Mouse (Mus musculus): Measurements from ENCODE around the gene Stxbp4. TPM values are rescaled to one million over a fixed set of nuclear protein-coding genes. Genes with fewer than 3 reads are reported as not detected.

Gene Stxbp4
- polyA plus RNA-seq, 1 experiment from 2014 or later: 36.6 TPM

DNA sequence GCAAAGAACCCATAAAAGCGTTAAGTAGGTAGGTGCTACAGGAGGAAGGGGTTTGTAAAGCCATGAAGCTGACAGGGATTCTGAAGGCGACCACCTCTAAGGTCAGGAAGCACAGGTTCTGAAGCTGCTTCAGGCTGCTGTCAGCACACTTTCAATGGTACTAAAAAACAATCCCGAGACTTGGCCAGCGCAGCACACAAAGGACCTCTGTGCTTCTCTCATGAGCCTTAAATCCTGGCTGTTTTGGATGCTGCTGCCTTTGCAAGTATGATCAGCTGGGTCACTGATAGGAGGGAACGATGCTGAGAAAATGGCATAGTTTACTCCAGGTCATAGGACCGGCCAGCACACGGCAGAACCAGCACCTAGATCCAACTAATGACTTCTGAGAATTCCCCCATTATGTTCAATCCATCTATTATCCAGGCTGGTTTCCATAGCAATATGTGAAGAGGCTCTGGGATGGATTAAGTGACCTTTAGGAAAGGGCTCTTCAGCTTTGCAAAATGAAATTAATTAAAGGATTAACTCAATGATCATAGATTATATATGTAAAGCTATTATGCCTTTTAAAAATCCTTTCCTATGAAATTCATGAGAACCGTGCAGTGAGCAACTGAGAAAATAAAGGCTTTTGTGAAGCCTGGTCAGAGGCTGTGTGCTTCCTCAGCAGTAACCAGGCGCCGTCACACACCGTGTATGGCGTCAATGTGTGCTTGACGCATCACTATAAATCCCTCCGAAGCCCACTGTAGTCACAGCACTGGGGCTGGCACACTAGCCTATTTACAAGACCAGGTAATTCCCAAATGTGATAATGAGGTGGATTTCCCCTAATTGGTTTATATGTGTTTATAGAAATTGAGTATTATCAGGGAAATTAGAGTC is 152.9 kb downstream of the Stxbp4 start:
- Histone ChIP-seq H3K9me3 (no peaks in the 10 kb centered on the region; the same call in 1 of the 2 replicates), H3K36me3 (peaks cover 12% of the 10 kb centered on the region), H3K4me2 (replicated peaks) (no peak overlapping the region), H3K9ac (no peak overlapping the region), H3K4me3 (no peak overlapping the region), H3K27me3 (replicated peaks) (no peaks in the 10 kb centered on the region), H3K4me1 (0 out of 2 replicates have a peak, but pooled peaks cover 4% of the 10 kb centered on the region), H3K27ac (no peak overlapping the region)
- WGBS: 58% methylated on average over 14 of the region's 14 CpGs
- peak; percentile 53; the same call in 1 of the 2 replicates for ATAC-seq (ENCODE audit: low FRiP score, low read depth)

- Histone ChIP-seq H3K9me3 (no peaks in the 10 kb centered on the region; the same call in 1 of the 2 replicates), H3K4me2 (replicated peaks) (no peak overlapping the region)
- WGBS: 96% methylated on average over 3 of the region's 3 CpGs
Measured at GRCm38 (mm10) chr11:90483766-90484165, 154.1 kb downstream of the Stxbp4 start.

GRCm38 (mm10) chr11:90481828-90482227 is 156.1 kb downstream of the Stxbp4 start:
- ATAC-seq (ENCODE audit: low FRiP score, low read depth): no peak
- no peak overlapping the region for H3K4me3 ChIP-seq
- no peak overlapping the region for H3K27ac ChIP-seq
- 65% methylated on average over 1 of the region's 1 CpGs for WGBS
- H3K4me2 ChIP-seq (replicated peaks): no peak overlapping the region
- peaks cover 8% of the 10 kb centered on the region; the same call in 1 of the 2 replicates for H3K36me3 ChIP-seq
- 0 out of 2 replicates have a peak, but pooled peaks cover 4% of the 10 kb centered on the region for H3K4me1 ChIP-seq
- H3K9me3 ChIP-seq: no peaks in the 10 kb centered on the region
- no peaks in the 10 kb centered on the region for H3K27me3 ChIP-seq (replicated peaks)
- H3K9ac ChIP-seq: no peak overlapping the region

More at GRCm38 (mm10) chr11:90483766-90484165, 154.1 kb downstream of the Stxbp4 start:
- Histone ChIP-seq H3K9ac (no peak overlapping the region), H3K27ac (no peak overlapping the region), H3K4me1 (0 out of 2 replicates have a peak, but pooled peaks cover 4% of the 10 kb centered on the region), H3K27me3 (replicated peaks) (no peaks in the 10 kb centered on the region), H3K4me3 (no peak overlapping the region), H3K36me3 (peaks cover 17% of the 10 kb centered on the region)
- ATAC-seq (ENCODE audit: low FRiP score, low read depth): no peak

DNA sequence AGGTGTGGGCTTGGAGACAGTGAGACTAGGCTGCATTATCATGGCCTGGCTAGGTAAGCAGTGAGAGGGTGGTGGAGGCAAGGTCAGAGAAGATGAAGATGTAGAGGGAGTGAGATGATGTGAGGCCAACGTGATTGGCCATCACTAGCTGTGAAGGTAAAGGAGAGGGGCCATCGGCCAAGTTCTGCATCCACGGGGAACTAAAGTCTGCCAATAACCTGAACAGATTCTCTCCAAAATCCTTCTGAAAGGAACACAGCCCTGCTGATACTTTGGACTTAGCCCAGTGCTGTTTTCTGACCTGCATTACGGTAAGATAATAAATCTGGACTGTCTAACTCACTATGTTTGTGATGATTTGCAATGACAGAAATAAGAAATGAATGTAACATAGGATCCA is 167.6 kb downstream of the Stxbp4 start:
- H3K9me3 ChIP-seq: no peaks in the 10 kb centered on the region
- H3K4me2 ChIP-seq (replicated peaks): no peak overlapping the region
- no peak overlapping the region for H3K4me3 ChIP-seq
- H3K27ac ChIP-seq: no peak overlapping the region
- WGBS: 91% methylated on average over 4 of the region's 4 CpGs
- H3K4me1 ChIP-seq: no peaks in the 10 kb centered on the region
- no peaks in the 10 kb centered on the region for H3K36me3 ChIP-seq
- no peak overlapping the region for H3K9ac ChIP-seq
- no peak for ATAC-seq (ENCODE audit: low FRiP score, low read depth)
- no peaks in the 10 kb centered on the region for H3K27me3 ChIP-seq (replicated peaks)

DNA sequence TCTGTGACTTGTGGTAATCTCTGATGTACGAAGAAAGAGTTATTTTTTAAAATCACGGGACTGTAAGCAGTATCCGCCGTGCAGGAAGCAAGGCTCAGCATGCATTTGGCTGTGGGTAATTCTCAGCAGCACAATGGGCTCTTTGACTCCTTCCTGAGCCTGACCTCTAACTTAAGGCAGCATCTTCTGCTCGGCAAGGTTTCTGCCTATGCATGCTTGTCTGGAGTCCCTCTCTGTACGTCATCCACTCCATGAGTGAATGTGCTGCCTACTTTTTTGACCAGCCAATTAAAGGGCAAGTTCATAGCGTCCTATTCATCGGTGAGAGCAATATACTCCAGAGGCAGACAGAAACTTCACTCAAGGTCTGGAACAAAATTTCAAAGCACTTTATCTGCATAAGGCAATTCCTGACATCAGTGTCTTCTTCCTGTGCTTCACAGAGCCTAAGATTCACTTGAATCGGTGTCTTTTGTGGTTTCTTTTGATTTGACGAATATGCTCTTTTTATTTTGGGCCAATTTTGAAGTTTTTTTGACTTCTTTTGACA is 173.8 kb downstream of the Stxbp4 start:
- Histone ChIP-seq H3K4me3 (no peak overlapping the region), H3K4me2 (replicated peaks) (no peak overlapping the region), H3K9ac (no peak overlapping the region), H3K27ac (no peak overlapping the region), H3K36me3 (no peaks in the 10 kb centered on the region), H3K9me3 (no peaks in the 10 kb centered on the region), H3K4me1 (no peaks in the 10 kb centered on the region), H3K27me3 (replicated peaks) (no peaks in the 10 kb centered on the region)
- WGBS: 69% methylated on average over 10 of the region's 10 CpGs
- no peak for ATAC-seq (ENCODE audit: low FRiP score, low read depth)

GRCm38 (mm10) chr11:90460458-90460857 is 177.4 kb downstream of the Stxbp4 start:
- no peak overlapping the region for H3K4me3 ChIP-seq
- WGBS: 97% methylated on average over 3 of the region's 3 CpGs
- H3K4me2 ChIP-seq (replicated peaks): no peak overlapping the region
- no peak overlapping the region for H3K9ac ChIP-seq
- no peak for ATAC-seq (ENCODE audit: low FRiP score, low read depth)
- no peaks in the 10 kb centered on the region for H3K36me3 ChIP-seq
- no peak overlapping the region for H3K27ac ChIP-seq
- no peaks in the 10 kb centered on the region for H3K27me3 ChIP-seq (replicated peaks)
- H3K9me3 ChIP-seq: no peaks in the 10 kb centered on the region
- H3K4me1 ChIP-seq: no peaks in the 10 kb centered on the region

- Histone ChIP-seq H3K27me3 (replicated peaks) (no peaks in the 10 kb centered on the region), H3K9me3 (no peaks in the 10 kb centered on the region), H3K4me1 (no peaks in the 10 kb centered on the region), H3K4me2 (replicated peaks) (no peak overlapping the region), H3K36me3 (no peaks in the 10 kb centered on the region), H3K27ac (no peak overlapping the region), H3K9ac (no peak overlapping the region), H3K4me3 (no peak overlapping the region)
- WGBS: 66% methylated on average over 3 of the region's 3 CpGs
- no peak for ATAC-seq (ENCODE audit: low FRiP score, low read depth)
Measured at GRCm38 (mm10) chr11:90452134-90452533, 185.8 kb downstream of the Stxbp4 start.

GRCm38 (mm10) chr11:90451506-90451905 is 186.4 kb downstream of the Stxbp4 start:
- Histone ChIP-seq H3K9ac (no peak overlapping the region), H3K9me3 (no peaks in the 10 kb centered on the region), H3K27ac (no peak overlapping the region), H3K36me3 (no peaks in the 10 kb centered on the region), H3K4me2 (replicated peaks) (no peak overlapping the region), H3K4me3 (no peak overlapping the region), H3K4me1 (no peaks in the 10 kb centered on the region), H3K27me3 (replicated peaks) (no peaks in the 10 kb centered on the region)
- WGBS: 82% methylated on average over 5 of the region's 5 CpGs
- ATAC-seq (ENCODE audit: low FRiP score, low read depth): no peak

DNA sequence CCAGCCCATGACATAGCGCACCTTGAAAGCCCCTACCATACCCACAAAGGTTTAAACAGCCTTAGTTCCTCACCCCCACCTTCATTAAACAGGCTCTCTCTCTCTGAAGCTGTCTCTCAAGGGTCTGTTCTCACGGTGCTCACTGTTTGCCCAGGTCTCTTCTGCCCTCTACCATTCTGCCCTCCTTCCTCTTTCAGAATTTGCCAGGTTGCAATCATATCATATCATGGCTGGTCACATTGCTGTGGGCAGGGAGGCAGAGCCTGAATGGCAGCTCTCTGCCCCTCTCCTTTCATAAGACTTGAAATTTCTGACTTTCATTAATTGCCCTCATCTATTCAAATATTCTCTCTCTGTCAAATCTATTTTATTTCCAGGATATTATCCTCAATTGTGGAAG is 195.4 kb downstream of the Stxbp4 start:
- Histone ChIP-seq H3K4me2 (replicated peaks) (no peak overlapping the region), H3K4me3 (no peak overlapping the region), H3K9ac (no peak overlapping the region), H3K27ac (no peak overlapping the region), H3K36me3 (no peaks in the 10 kb centered on the region), H3K9me3 (no peaks in the 10 kb centered on the region), H3K27me3 (replicated peaks) (no peaks in the 10 kb centered on the region), H3K4me1 (no peaks in the 10 kb centered on the region)
- WGBS: 84% methylated on average over 2 of the region's 2 CpGs
- no peak for ATAC-seq (ENCODE audit: low FRiP score, low read depth)

DNA sequence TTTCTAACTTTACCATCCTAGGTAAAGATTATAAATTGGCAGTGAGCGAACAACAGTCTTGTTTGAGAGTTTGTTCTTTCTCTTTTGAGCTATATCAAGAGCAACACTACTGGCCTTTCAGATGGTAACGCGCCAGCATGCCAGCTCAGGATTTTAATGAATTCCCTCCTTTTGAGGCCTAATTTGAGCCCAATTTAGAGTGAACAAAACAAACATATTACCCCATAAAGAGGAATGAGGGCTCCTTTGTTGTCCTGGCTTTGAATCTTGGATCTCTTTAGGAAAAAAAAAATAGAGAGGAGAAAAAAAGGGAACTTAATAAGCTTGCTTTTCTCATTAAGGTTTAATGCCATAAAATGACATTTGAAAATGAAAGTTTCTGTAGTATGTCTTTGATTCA is 197.0 kb downstream of the Stxbp4 start:
- H3K9ac ChIP-seq: no peak overlapping the region
- no peak overlapping the region for H3K4me3 ChIP-seq
- no peaks in the 10 kb centered on the region for H3K4me1 ChIP-seq
- H3K4me2 ChIP-seq (replicated peaks): no peak overlapping the region
- H3K27ac ChIP-seq: no peak overlapping the region
- H3K9me3 ChIP-seq: no peaks in the 10 kb centered on the region
- H3K36me3 ChIP-seq: no peaks in the 10 kb centered on the region
- H3K27me3 ChIP-seq (replicated peaks): no peaks in the 10 kb centered on the region
- no peak for ATAC-seq (ENCODE audit: low FRiP score, low read depth)
- WGBS: 54% methylated on average over 3 of the region's 3 CpGs

GRCm38 (mm10) chr11:90438768-90439167 is 199.1 kb downstream of the Stxbp4 start:
- no peak overlapping the region for H3K9ac ChIP-seq
- 78% methylated on average over 5 of the region's 5 CpGs for WGBS
- no peak overlapping the region for H3K4me2 ChIP-seq (replicated peaks)
- no peak overlapping the region for H3K27ac ChIP-seq
- no peaks in the 10 kb centered on the region for H3K4me1 ChIP-seq
- H3K9me3 ChIP-seq: no peaks in the 10 kb centered on the region
- no peak overlapping the region for H3K4me3 ChIP-seq
- no peak for ATAC-seq (ENCODE audit: low FRiP score, low read depth)
- H3K36me3 ChIP-seq: no peaks in the 10 kb centered on the region
- H3K27me3 ChIP-seq (replicated peaks): no peaks in the 10 kb centered on the region
